Mouse (Mus musculus): ENCODE measurements around the gene Atp5c1. TPM values are rescaled to one million over a fixed set of nuclear protein-coding genes. Genes with fewer than 3 reads are reported as not detected.

Atp5c1 gene
- polyA plus RNA-seq (2014; fragmentation: Illumina TruSeq; extraction: RNeasy Lipid Tissue Mini Kit (QIAGEN cat#74804); ENCODE audit: low read depth, low replicate concordance): 943 TPM

GRCm38 (mm10) chr2:10080310-10081010, at the start of gene Atp5c1, which contains the start of gene Kin:
Gene Atp5c1 (minus strand): TSS chr2:10080510.
Gene Kin (plus strand): TSS chr2:10080593.

GRCm38 (mm10) chr2:10048461-10048860, 31.8 kb downstream of the Atp5c1 start, which contains the start of gene Taf3:
Gene Taf3 (minus strand): TSS chr2:10048596.

Other genes starting within 250 kb of the Atp5c1 start
- not detected for gene 4930412O13Rik, start 199.3 kb downstream of the Atp5c1 start, polyA plus RNA-seq (2014; fragmentation: Illumina TruSeq; extraction: RNeasy Lipid Tissue Mini Kit (QIAGEN cat#74804); ENCODE audit: low read depth, low replicate concordance)
- not detected for gene 9230102O04Rik, start 191.0 kb downstream of the Atp5c1 start, polyA plus RNA-seq (2014; fragmentation: Illumina TruSeq; extraction: RNeasy Lipid Tissue Mini Kit (QIAGEN cat#74804); ENCODE audit: low read depth, low replicate concordance)
- 0.54 TPM for gene Gata3, start 190.5 kb downstream of the Atp5c1 start, polyA plus RNA-seq (2014; fragmentation: Illumina TruSeq; extraction: RNeasy Lipid Tissue Mini Kit (QIAGEN cat#74804); ENCODE audit: low read depth, low replicate concordance)
- gene Taf3, start 31.9 kb downstream of the Atp5c1 start, polyA plus RNA-seq (2014; fragmentation: Illumina TruSeq; extraction: RNeasy Lipid Tissue Mini Kit (QIAGEN cat#74804); ENCODE audit: low read depth, low replicate concordance): 6.9 TPM
- 35.8 TPM for gene Kin, start 83 bp upstream of the Atp5c1 start, polyA plus RNA-seq (2014; fragmentation: Illumina TruSeq; extraction: RNeasy Lipid Tissue Mini Kit (QIAGEN cat#74804); ENCODE audit: low read depth, low replicate concordance)
- gene Itih2, start 50.9 kb upstream of the Atp5c1 start, polyA plus RNA-seq (2014; fragmentation: Illumina TruSeq; extraction: RNeasy Lipid Tissue Mini Kit (QIAGEN cat#74804); ENCODE audit: low read depth, low replicate concordance): 15.9 TPM
- 268 TPM for gene Itih5, start 73.1 kb upstream of the Atp5c1 start, polyA plus RNA-seq (2014; fragmentation: Illumina TruSeq; extraction: RNeasy Lipid Tissue Mini Kit (QIAGEN cat#74804); ENCODE audit: low read depth, low replicate concordance)

All from sigmoid colon, adult 10 weeks (tissue).